Mouse (Mus musculus): ENCODE measurements around the gene Pmpca.

GRCm38 (mm10) chr2:26400296-26400695 lies 11.2 kb downstream of the Pmpca start:
- TF ChIP-seq CTCF (conservative IDR thresholded peaks at IDR 0.05; ENCODE audit: low read length), result no peak
- TF ChIP-seq NANOG (IDR thresholded peaks at IDR 0.05; ENCODE audit: borderline replicate concordance, low read length), result no peak
- no peak for TF ChIP-seq POU5F1 (IDR thresholded peaks at IDR 0.05; ENCODE audit: borderline replicate concordance, low read length)
